Mouse (Mus musculus) lung, adult 2 months (tissue): ENCODE results near the gene Cnpy1.

Experiments
- CTCF ChIP-seq: fragments of 200-500 bp; IDR thresholded peaks from 2 replicates; pipeline ENCODE4 v1.5.1; 2011; ENCODE audit warnings: mild to moderate bottlenecking, low read length, control low read depth; ENCODE audit not compliant: insufficient read depth
- POLR2A ChIP-seq: fragments of 200-500 bp; IDR thresholded peaks from 2 replicates; pipeline ENCODE4 v1.6.1; 2011; ENCODE audit warnings: low read depth, mild to moderate bottlenecking, control low read depth, low read length, borderline replicate concordance; ENCODE audit errors: extremely low read depth

DNA sequence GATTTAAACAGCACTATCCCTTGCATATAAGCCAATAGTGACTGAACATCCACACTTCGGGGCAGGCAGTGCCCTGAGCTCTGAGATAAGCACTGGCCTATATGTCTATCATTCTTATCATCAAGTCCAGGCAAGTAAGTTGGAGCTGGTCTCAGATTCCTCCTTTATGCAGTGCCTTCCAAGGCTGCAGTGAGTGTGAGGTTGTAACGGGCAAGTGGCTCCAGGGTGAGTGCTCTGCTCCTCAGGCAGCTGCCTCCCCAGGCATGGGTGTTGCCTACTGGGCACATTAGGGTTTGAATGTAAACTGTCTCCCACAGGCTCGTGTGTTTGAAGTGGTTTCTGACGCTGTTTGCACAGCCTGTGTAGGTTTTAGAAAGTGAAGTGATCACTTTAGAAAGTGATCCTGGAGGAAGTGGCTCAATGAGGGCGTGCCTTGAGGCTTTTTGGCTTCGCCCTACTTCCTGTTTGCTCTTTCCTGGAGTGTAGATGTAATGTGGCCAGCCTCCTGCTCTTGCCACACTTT, 23.9 kb upstream of the Cnpy1 start:
- no peak for TF ChIP-seq POLR2A
- TF ChIP-seq CTCF: no peak
